Mouse (Mus musculus) adrenal gland, adult 18-20 months (tissue): ENCODE measurements at regions not wholly inside any gene's neighbourhood (a gene's known extent, or its start where the extent isn't known, plus 50 kb on each side); places are given as distances from the start of the nearest gene placed in this dataset.
"Not testable (repeated sequence)": the region's sequence is repeated elsewhere in the genome, so short reads cannot be mapped to it uniquely, and the experiment has no call there.

Experiments used
- DNase-seq, 2 experiments: peaks; one replicate each; pipeline ENCODE4 v3.0.0; 2021 to 2022; ENCODE audit warnings: low spot score in 2 of 2

GRCm38 (mm10) chr12:77841844-77842415 is 352.1 kb upstream of the Gm6657 start:
- no peak for DNase-seq

- no peak for DNase-seq
These were observed 341.2 kb upstream of the Gm6657 start for GRCm38 (mm10) chr12:77852595-77853577.

GRCm38 (mm10) chr12:77854281-77855075 is 339.6 kb upstream of the Gm6657 start:
- no peak for DNase-seq

- DNase-seq, result no peak
These were observed 338.2 kb upstream of the Gm6657 start for GRCm38 (mm10) chr12:77855796-77856195.

- DNase-seq, result no peak
These were observed 336.8 kb upstream of the Gm6657 start for GRCm38 (mm10) chr12:77857281-77857680.

- DNase-seq, result no peak
These were observed 333.1 kb upstream of the Gm6657 start for GRCm38 (mm10) chr12:77860769-77861557.

- DNase-seq, result no peak
These were observed 326.0 kb upstream of the Gm6657 start for GRCm38 (mm10) chr12:77867947-77868495.

GRCm38 (mm10) chr12:77869296-77869695 is 324.7 kb upstream of the Gm6657 start:
- DNase-seq, result no peak

- DNase-seq, result no peak
These were observed 306.7 kb upstream of the Gm6657 start for GRCm38 (mm10) chr12:77887335-77887734.

- DNase-seq, result no peak
These were observed 302.6 kb upstream of the Gm6657 start for GRCm38 (mm10) chr12:77891452-77891851.

GRCm38 (mm10) chr12:77894238-77894637 is 299.8 kb upstream of the Gm6657 start:
- DNase-seq, result no peak

- no peak for DNase-seq
These were observed 298.5 kb upstream of the Gm6657 start for GRCm38 (mm10) chr12:77895508-77895907.

GRCm38 (mm10) chr12:77898974-77899373 is 295.1 kb upstream of the Gm6657 start:
- DNase-seq, result not testable (repeated sequence)

- no peak for DNase-seq
These were observed 292.8 kb upstream of the Gm6657 start for GRCm38 (mm10) chr12:77901254-77901653.

- DNase-seq, result no peak
These were observed 281.0 kb upstream of the Gm6657 start for GRCm38 (mm10) chr12:77912863-77913554.

GRCm38 (mm10) chr12:77928729-77929128 is 265.3 kb upstream of the Gm6657 start:
- DNase-seq, result no peak

GRCm38 (mm10) chr12:77929571-77929970 is 264.5 kb upstream of the Gm6657 start:
- no peak for DNase-seq

GRCm38 (mm10) chr12:77943960-77944359 is 250.1 kb upstream of the Gm6657 start:
- DNase-seq, result no peak

GRCm38 (mm10) chr12:77949474-77950017 is 244.5 kb upstream of the Gm6657 start:
- no peak for DNase-seq

GRCm38 (mm10) chr12:77952492-77952891 is 241.6 kb upstream of the Gm6657 start:
- DNase-seq, result no peak
